Mouse (Mus musculus) splenic B cell, adult 2 months (primary cell): ENCODE measurements at regions not wholly inside any gene's neighbourhood (a gene's known extent, or its start where the extent isn't known, plus 50 kb on each side); places are given as distances from the start of the nearest gene placed in this dataset.
"Not testable (repeated sequence)": the region's sequence is repeated elsewhere in the genome, so short reads cannot be mapped to it uniquely, and the experiment has no call there.

Experiments
- DNase-seq: peaks from one replicate; pipeline ENCODE4 v3.0.0-alpha.2; 2011; ENCODE audit warnings: low read depth, low spot score
- H3K27me3 ChIP-seq: 2 replicates; pipeline ENCODE4 v1.6.1; 2012; ENCODE audit warnings: mild to moderate bottlenecking, low read length, moderate library complexity, mixed read lengths; ENCODE audit not compliant: control insufficient read depth, poor library complexity, insufficient read depth, severe bottlenecking
- H3K36me3 ChIP-seq: 2 replicates; pipeline ENCODE4 v1.6.1; 2012; ENCODE audit warnings: mild to moderate bottlenecking, low read length, moderate library complexity, mixed read lengths; ENCODE audit not compliant: control insufficient read depth, poor library complexity, insufficient read depth, severe bottlenecking

- H3K27me3 ChIP-seq, H3K36me3 ChIP-seq: not testable (repeated sequence)
- DNase-seq = peak; percentile 84
Observed at GRCm38 (mm10) chr15:84616880-84617279, 52.5 kb upstream of the Prr5 start.

GRCm38 (mm10) chr15:84613536-84614527 is 55.6 kb upstream of the Prr5 start:
- Histone ChIP-seq H3K27me3 (no peaks in the 10 kb centered on the region), H3K36me3 (no peaks in the 10 kb centered on the region)
- peak; percentile 91 for DNase-seq

GRCm38 (mm10) chr15:84612961-84613360 is 55.3 kb upstream of the Rtl6 start:
- DNase-seq = no peak
- Histone ChIP-seq H3K36me3 (no peaks in the 10 kb centered on the region), H3K27me3 (no peaks in the 10 kb centered on the region)

GRCm38 (mm10) chr15:84609825-84610442 is 52.3 kb upstream of the Rtl6 start:
- DNase-seq = peak; percentile 64
- H3K36me3 ChIP-seq = no peaks in the 10 kb centered on the region

GRCm38 (mm10) chr15:84609063-84609462 is 51.4 kb upstream of the Rtl6 start:
- no peaks in the 10 kb centered on the region for H3K27me3 ChIP-seq
- peak; percentile 30 for DNase-seq
- H3K36me3 ChIP-seq = no peaks in the 10 kb centered on the region

More at GRCm38 (mm10) chr15:84609825-84610442, 52.3 kb upstream of the Rtl6 start:
- no peaks in the 10 kb centered on the region for H3K27me3 ChIP-seq
